Mouse (Mus musculus) liver (tissue): ENCODE results near the gene Fbxo39.
"Not testable (repeated sequence)": the region's sequence is repeated elsewhere in the genome, so short reads cannot be mapped to it uniquely, and the experiment has no call there.

ENCODE experiments used
- DNase-seq: peaks from one replicate; pipeline ENCODE4 v3.0.0-alpha.2; 2020; ENCODE audit warnings: mixed read lengths

Gene Fbxo39

GRCm38 (mm10) chr11:72318026-72318425, 3.8 kb downstream of the Fbxo39 start:
- no peak for DNase-seq

- no peak for DNase-seq
Measured at GRCm38 (mm10) chr11:72324431-72324830, 10.2 kb downstream of the Fbxo39 start.

GRCm38 (mm10) chr11:72325701-72326100, 11.5 kb downstream of the Fbxo39 start:
- no peak for DNase-seq

- DNase-seq = no peak
Measured at GRCm38 (mm10) chr11:72332951-72333667, 18.9 kb downstream of the Fbxo39 start.

GRCm38 (mm10) chr11:72334653-72335052, 20.4 kb downstream of the Fbxo39 start:
- no peak for DNase-seq

GRCm38 (mm10) chr11:72336726-72337125, 22.5 kb downstream of the Fbxo39 start:
- no peak for DNase-seq

- DNase-seq = no peak
Measured at GRCm38 (mm10) chr11:72338437-72338871, 24.2 kb downstream of the Fbxo39 start.

GRCm38 (mm10) chr11:72339716-72340115, 25.5 kb downstream of the Fbxo39 start:
- no peak for DNase-seq

GRCm38 (mm10) chr11:72342549-72343237, 28.4 kb downstream of the Fbxo39 start:
- peak; percentile 55 for DNase-seq

GRCm38 (mm10) chr11:72343238-72343625, 29.0 kb downstream of the Fbxo39 start:
- DNase-seq = not testable (repeated sequence)

GRCm38 (mm10) chr11:72343904-72344303, 29.7 kb downstream of the Fbxo39 start:
- peak; percentile 65 for DNase-seq

- no peak for DNase-seq
Measured at GRCm38 (mm10) chr11:72344486-72344885, 30.2 kb downstream of the Fbxo39 start.

GRCm38 (mm10) chr11:72348563-72348962, 34.3 kb downstream of the Fbxo39 start:
- no peak for DNase-seq

GRCm38 (mm10) chr11:72349016-72349415, 34.8 kb downstream of the Fbxo39 start:
- DNase-seq = no peak

- no peak for DNase-seq
Measured at GRCm38 (mm10) chr11:72349652-72350051, 35.4 kb downstream of the Fbxo39 start.

- no peak for DNase-seq
Measured at GRCm38 (mm10) chr11:72352272-72352671, 38.0 kb downstream of the Fbxo39 start.

GRCm38 (mm10) chr11:72353186-72353585, 38.9 kb downstream of the Fbxo39 start:
- no peak for DNase-seq

GRCm38 (mm10) chr11:72354971-72355728, 40.9 kb downstream of the Fbxo39 start:
- peak; percentile 75 for DNase-seq

GRCm38 (mm10) chr11:72361385-72362346, 47.4 kb downstream of the Fbxo39 start:
- DNase-seq = peak; percentile 54

- DNase-seq = no peak
Measured at GRCm38 (mm10) chr11:72362347-72362741, 48.1 kb downstream of the Fbxo39 start, which contains the start of gene Tekt1. Tekt1 (minus strand) TSS chr11:72362442.

GRCm38 (mm10) chr11:72363523-72364240, 49.4 kb downstream of the Fbxo39 start:
- DNase-seq = peak; percentile 14

- DNase-seq = no peak
Measured at GRCm38 (mm10) chr11:72364526-72364925, 50.3 kb downstream of the Fbxo39 start.
